Mouse (Mus musculus) forebrain, embryonic 15.5 days (tissue): ENCODE measurements around the gene Pdgfb. TPM values are rescaled to one million over a fixed set of nuclear protein-coding genes. Genes with fewer than 3 reads are reported as not detected.
A peak's percentile ranks its signal among the peaks of the same experiment; 100 is the strongest.

Source experiments
- ATAC-seq: fragments of 200-750 bp; cut with Nextera tagmentation; replicated peaks from 2 replicates; pipeline ENCODE4 v1.8.0; 2017; ENCODE audit warnings: mild to moderate bottlenecking, moderate TSS enrichment, moderate library complexity
- H3K27ac ChIP-seq: fragments of 300-500 bp; sonication (generic); replicated peaks from 2 replicates; pipeline ENCODE4 v1.5.1; 2015; ENCODE audit warnings: mild to moderate bottlenecking, inconsistent platforms
- H3K27me3 ChIP-seq: fragments of 300-500 bp; sonication (generic); 2 replicates; pipeline ENCODE4 v1.6.1; 2015; ENCODE audit warnings: inconsistent platforms
- H3K36me3 ChIP-seq: fragments of 300-500 bp; sonication (generic); 2 replicates; pipeline ENCODE4 v1.6.1; 2015; ENCODE audit warnings: mild to moderate bottlenecking, inconsistent platforms
- H3K4me1 ChIP-seq: fragments of 300-500 bp; sonication (generic); 2 replicates; pipeline ENCODE4 v1.6.1; 2015; ENCODE audit warnings: inconsistent platforms
- H3K4me2 ChIP-seq: fragments of 300-500 bp; sonication (generic); replicated peaks from 2 replicates; pipeline ENCODE4 v1.6.1; 2015; ENCODE audit warnings: mild to moderate bottlenecking, inconsistent platforms
- H3K4me3 ChIP-seq: fragments of 300-500 bp; sonication (generic); 2 replicates; pipeline ENCODE4 v1.5.1; 2015; ENCODE audit warnings: mild to moderate bottlenecking, inconsistent platforms
- H3K9ac ChIP-seq: fragments of 300-500 bp; sonication (generic); replicated peaks from 2 replicates; pipeline ENCODE4 v1.6.1; 2015; ENCODE audit warnings: mild to moderate bottlenecking, inconsistent platforms
- H3K9me3 ChIP-seq: fragments of 300-500 bp; sonication (generic); 2 replicates; pipeline ENCODE4 v1.6.1; 2016; ENCODE audit warnings: inconsistent platforms
- WGBS: fragments of 180-500 bp; shearing (Covaris S2); methylation state at CpG from one replicate; pipeline ENCODE4 v1.1.7; 2015; ENCODE audit warnings: mixed read lengths; 5-methylcytosine and 5-hydroxymethylcytosine counted together
- microRNA-seq: library from miRNA; unstranded; fragments of <30 nt; microRNA quantifications from one replicate; pipeline ENCODE4, GENCODE M21; 2016
- polyA plus RNA-seq: library from polyadenylated mRNA; unstranded; fragments of >200 nt; fragmentation: Nextera tagmentation; extraction: Ambion mirVana; gene quantifications from 2 replicates; pipeline ENCODE4 v1.2.1, GENCODE M21; 2015

Gene Pdgfb
- polyA plus RNA-seq, 1 experiment from 2014 or later, result 3.0 TPM

DNA sequence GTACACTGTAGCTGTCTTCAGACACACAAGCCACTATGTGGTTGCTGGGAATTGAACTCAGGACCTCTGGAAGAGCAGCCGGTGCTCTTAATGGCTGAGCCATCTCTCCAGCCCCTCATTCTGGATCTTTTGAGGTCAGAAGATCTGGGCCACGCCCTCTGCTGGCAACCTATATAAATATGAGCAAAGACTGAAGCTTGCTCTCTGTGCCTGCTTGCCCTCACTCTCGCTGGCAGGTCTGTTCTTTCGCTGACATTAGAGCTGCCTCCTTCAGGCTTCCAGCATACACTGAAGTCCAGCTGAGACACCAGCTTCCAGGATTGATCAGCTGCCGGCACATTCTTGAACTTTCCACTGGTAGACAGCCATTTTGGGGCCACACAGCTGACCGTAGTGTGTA is 67.1 kb downstream of the Pdgfb start:
- 72% methylated on average over 6 of the region's 6 CpGs for WGBS
- ATAC-seq, result no peak
- H3K4me2 ChIP-seq, result no peak overlapping the region

DNA sequence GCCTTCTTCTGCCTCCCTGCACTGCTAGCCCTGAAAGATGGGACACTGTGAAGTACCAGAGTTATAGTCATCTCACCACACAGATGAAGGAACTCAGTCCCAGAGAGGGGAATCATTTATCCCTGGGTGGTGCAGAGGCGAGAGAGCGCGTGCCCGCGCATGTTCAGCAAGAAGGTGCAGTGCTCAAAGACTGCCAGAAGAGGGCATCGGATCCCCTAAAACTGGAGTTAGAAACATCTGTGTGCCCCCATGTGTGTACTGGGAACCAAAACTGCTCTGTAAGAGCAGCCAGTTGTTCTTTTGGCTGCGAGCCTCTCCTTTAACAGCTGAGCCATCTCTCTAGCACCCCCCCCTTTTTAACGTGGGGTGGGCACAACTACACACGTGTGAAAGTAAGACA is 68.0 kb downstream of the Pdgfb start:
- Histone ChIP-seq H3K27ac (no peak overlapping the region), H3K9ac (no peak overlapping the region), H3K36me3 (no peaks in the 10 kb centered on the region), H3K4me3 (no peak overlapping the region), H3K4me1 (peaks cover 17% of the 10 kb centered on the region), H3K9me3 (no peaks in the 10 kb centered on the region), H3K4me2 (no peak overlapping the region), H3K27me3 (no peaks in the 10 kb centered on the region)
- no peak for ATAC-seq
- 72% methylated on average over 9 of the region's 9 CpGs for WGBS

More for the DNA sequence above, 67.1 kb downstream of the Pdgfb start:
- Histone ChIP-seq H3K27ac (no peak overlapping the region), H3K4me3 (no peak overlapping the region), H3K27me3 (no peaks in the 10 kb centered on the region), H3K9me3 (no peaks in the 10 kb centered on the region), H3K4me1 (peaks cover 19% of the 10 kb centered on the region), H3K36me3 (no peaks in the 10 kb centered on the region), H3K9ac (no peak overlapping the region)

DNA sequence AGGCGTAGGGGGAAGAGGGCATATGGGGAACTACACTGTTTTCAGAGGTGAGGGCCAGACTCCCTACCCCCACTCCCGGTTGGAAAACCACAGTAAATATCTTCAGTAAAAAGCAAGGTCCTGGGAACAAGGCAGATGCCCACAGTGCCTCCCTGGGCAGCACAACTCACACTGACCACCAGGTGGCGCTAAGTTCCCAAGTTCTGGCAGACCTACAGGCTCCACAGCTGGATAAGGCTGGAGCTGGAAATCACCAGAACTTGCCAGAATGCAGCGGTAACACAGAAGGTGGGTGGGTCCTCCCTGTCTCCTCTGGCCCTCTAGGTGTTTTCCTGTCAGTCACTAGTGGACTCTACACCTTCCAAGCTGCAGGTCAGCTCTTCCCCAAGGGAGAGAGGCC is 68.8 kb downstream of the Pdgfb start:
- no peak overlapping the region for H3K27ac ChIP-seq
- 9% methylated on average over 4 of the region's 4 CpGs for WGBS

More for the DNA sequence above, 68.8 kb downstream of the Pdgfb start:
- Histone ChIP-seq H3K27me3 (no peaks in the 10 kb centered on the region), H3K9ac (no peak overlapping the region), H3K36me3 (no peaks in the 10 kb centered on the region), H3K4me3 (no peak overlapping the region), H3K4me1 (peaks cover 17% of the 10 kb centered on the region), H3K4me2 (no peak overlapping the region), H3K9me3 (no peaks in the 10 kb centered on the region)
- peak; percentile 77; the same call in 1 of the 2 replicates for ATAC-seq

Small RNAs within 50 kb of the gene (microRNA-seq; reads per million reads assigned to microRNA genes)
- gene Mir7213, result 1.1 reads per million

Other genes with a start within 250 kb of the Pdgfb start
- gene Dnal4, start 237.1 kb downstream of the Pdgfb start, polyA plus RNA-seq, result 94.8 and 99.9 TPM in 2 replicates
- 19.4 and 19.5 TPM in 2 replicates for gene Nptxr, start 210.2 kb downstream of the Pdgfb start, polyA plus RNA-seq
- 0.46 TPM in 1 of 2 replicates, not detected in the other for gene Npcd, start 180.7 kb downstream of the Pdgfb start, polyA plus RNA-seq
- 50.1 and 52.7 TPM in 2 replicates for gene Cbx6, start 180.3 kb downstream of the Pdgfb start, polyA plus RNA-seq
- gene Apobec3, start 123.3 kb downstream of the Pdgfb start, polyA plus RNA-seq, result 6.6 TPM in 2 replicates
- gene Cbx7, start 43.9 kb downstream of the Pdgfb start, polyA plus RNA-seq, result 3.6 TPM in 2 replicates
- gene Syngr1, start 76.4 kb upstream of the Pdgfb start, polyA plus RNA-seq, result 40.1 and 44.5 TPM in 2 replicates
- 641 and 670 TPM in 2 replicates for gene Rpl3, start 76.9 kb upstream of the Pdgfb start, polyA plus RNA-seq
- gene Tab1, start 118.2 kb upstream of the Pdgfb start, polyA plus RNA-seq, result 41.1 and 45.0 TPM in 2 replicates
- gene Mgat3, start 158.7 kb upstream of the Pdgfb start, polyA plus RNA-seq, result 10.3 and 10.7 TPM in 2 replicates
- gene Mief1, start 219.0 kb upstream of the Pdgfb start, polyA plus RNA-seq, result 41.0 and 41.6 TPM in 2 replicates
- 4.2 TPM in 1 of 2 replicates, not detected in the other for gene AC140267.1, start 220.9 kb upstream of the Pdgfb start, polyA plus RNA-seq
- 123 and 124 TPM in 2 replicates for gene Atf4, start 240.2 kb upstream of the Pdgfb start, polyA plus RNA-seq
- gene Rps19bp1, start 249.3 kb upstream of the Pdgfb start, polyA plus RNA-seq, result 65.3 and 70.7 TPM in 2 replicates